Mouse (Mus musculus) C2C12 (cell line): ENCODE measurements around the gene Ctf1.

Source experiments
- CEBPB ChIP-seq: IDR thresholded peaks from one replicate; pipeline ENCODE4 v1.6.1; 2011; ENCODE audit warnings: low read depth, mild to moderate bottlenecking, control low read depth, moderate library complexity
- CTCF ChIP-seq: IDR thresholded peaks from one replicate; pipeline ENCODE4 v1.5.1; 2011; ENCODE audit not compliant: control insufficient read depth, insufficient read depth, insufficient read length
- FOSL1 ChIP-seq: IDR thresholded peaks from one replicate; pipeline ENCODE4 v1.8.0; 2011; ENCODE audit warnings: mild to moderate bottlenecking, low read length; ENCODE audit not compliant: poor library complexity, insufficient read depth, severe bottlenecking
- MAX ChIP-seq: IDR thresholded peaks from one replicate; pipeline ENCODE4 v1.6.1; 2011; ENCODE audit warnings: mild to moderate bottlenecking, control low read depth
- MYOD1 ChIP-seq: IDR thresholded peaks from one replicate; pipeline ENCODE4 v1.6.1; 2011; ENCODE audit warnings: low read depth; ENCODE audit not compliant: control insufficient read depth, insufficient read length
- MYOG ChIP-seq: IDR thresholded peaks from one replicate; pipeline ENCODE4 v1.6.1; 2011; ENCODE audit not compliant: control insufficient read depth, insufficient read length; ENCODE audit errors: extremely low read depth
- USF1 ChIP-seq: IDR thresholded peaks from one replicate; pipeline ENCODE4 v1.6.1; 2011; ENCODE audit warnings: low read depth, mild to moderate bottlenecking, control low read depth, moderate library complexity

DNA sequence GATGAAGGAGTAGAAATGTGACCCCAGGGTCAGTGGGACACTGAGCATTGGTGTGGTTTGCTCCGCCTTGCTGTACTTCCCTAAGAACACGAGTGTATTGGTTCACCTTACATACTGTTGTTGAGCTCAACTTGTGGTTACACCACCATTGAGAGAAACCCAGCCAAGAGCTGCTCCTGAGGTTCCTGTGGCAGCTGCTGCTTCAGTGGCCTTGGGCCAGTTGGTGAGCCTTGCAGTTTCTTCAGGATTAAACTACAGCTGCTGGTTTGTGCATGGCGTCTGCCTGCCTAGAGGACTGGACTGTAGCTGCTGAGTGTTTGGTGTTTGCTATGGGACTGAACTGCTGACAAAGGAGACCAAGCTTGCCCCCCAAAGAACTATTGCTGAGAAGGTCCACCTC, 1.1 kb upstream of the Ctf1 start:
- TF ChIP-seq CTCF (no peak), MYOD1 (no peak), USF1 (no peak), MAX (no peak), CEBPB (no peak), MYOG (no peak), FOSL1 (no peak)
